Mouse (Mus musculus) olfactory bulb, adult 2 months (tissue): ENCODE measurements around the gene Gm5269. TPM values are rescaled to one million over a fixed set of nuclear protein-coding genes. Genes with fewer than 3 reads are reported as not detected.

Source experiments
- H3K27ac ChIP-seq: fragments of 200-500 bp; 2 replicates; pipeline ENCODE4 v1.5.1; 2012; ENCODE audit warnings: low read depth, low read length; ENCODE audit not compliant: insufficient read depth
- H3K4me1 ChIP-seq: fragments of 200-500 bp; 2 replicates; pipeline ENCODE4 v1.6.1; 2012; ENCODE audit warnings: low read length; ENCODE audit not compliant: control insufficient read depth, insufficient read depth
- H3K4me3 ChIP-seq: fragments of 200-500 bp; 2 replicates; pipeline ENCODE4 v1.5.1; 2012; ENCODE audit warnings: mild to moderate bottlenecking, low read depth, low read length, moderate library complexity; ENCODE audit not compliant: insufficient read depth
- CTCF ChIP-seq: fragments of 200-500 bp; IDR thresholded peaks from 2 replicates; pipeline ENCODE4 v1.5.1; 2012; ENCODE audit warnings: low read depth, mild to moderate bottlenecking, low read length, moderate library complexity; ENCODE audit not compliant: insufficient read depth
- POLR2A ChIP-seq: fragments of 200-500 bp; IDR thresholded peaks from 2 replicates; pipeline ENCODE4 v1.6.1; 2012; ENCODE audit warnings: mild to moderate bottlenecking, low read depth, low read length, moderate library complexity; ENCODE audit not compliant: insufficient read depth
- WGBS: fragments of 180-500 bp; shearing (Covaris S2); methylation state at CpG from one replicate; pipeline ENCODE4 v1.1.7; 2018; 5-methylcytosine and 5-hydroxymethylcytosine counted together
- polyA plus RNA-seq: library from polyadenylated mRNA; stranded (reverse); fragments of >200 nt; gene quantifications from 2 replicates; pipeline ENCODE4 v1.2.4, GENCODE M21; 2012; ENCODE audit warnings: low replicate concordance; ENCODE audit not compliant: missing spikeins, insufficient read depth, insufficient read length

Gene Gm5269
- polyA plus RNA-seq, 1 experiment: not detected

DNA sequence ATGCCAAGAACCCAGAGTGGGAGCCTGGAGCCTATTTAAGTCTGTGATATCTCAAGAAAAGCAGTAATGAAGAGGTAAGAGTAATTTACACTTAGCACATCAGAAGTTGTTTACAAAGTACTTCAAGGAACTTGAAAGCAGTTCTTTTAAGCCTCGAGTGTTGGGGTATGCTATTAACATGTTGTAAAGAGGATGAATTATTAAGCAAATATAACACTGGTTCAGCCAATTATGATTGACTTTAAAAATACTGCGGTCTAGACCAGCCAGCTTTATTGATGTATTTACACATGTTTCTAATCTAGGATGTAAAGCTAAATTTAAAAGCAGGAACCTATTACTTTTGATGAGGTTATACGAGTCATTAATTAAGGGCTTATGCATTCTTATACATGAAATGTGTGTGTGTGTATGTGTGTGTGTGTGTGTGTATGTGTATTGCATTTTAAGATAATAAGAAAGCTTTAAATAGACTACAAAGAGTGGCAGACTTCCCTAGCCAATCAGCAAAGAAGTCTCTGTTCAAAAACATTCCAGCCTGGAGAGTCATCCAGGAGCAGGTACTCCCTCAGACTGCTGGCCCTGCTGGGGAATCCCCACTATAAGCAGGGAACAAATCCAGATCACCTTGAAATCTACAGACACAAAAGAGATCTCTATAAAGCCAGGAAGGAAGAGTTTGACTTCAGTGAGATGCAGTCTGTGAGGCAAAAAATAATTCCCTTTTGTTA, 23.6 kb downstream of the Gm5269 start:
- H3K4me3 ChIP-seq: no peak overlapping the region
- H3K4me1 ChIP-seq: no peaks in the 10 kb centered on the region
- TF ChIP-seq POLR2A (no peak), CTCF (no peak)
- 62% methylated on average over 3 of the region's 3 CpGs for WGBS
- H3K27ac ChIP-seq: no peak overlapping the region

DNA sequence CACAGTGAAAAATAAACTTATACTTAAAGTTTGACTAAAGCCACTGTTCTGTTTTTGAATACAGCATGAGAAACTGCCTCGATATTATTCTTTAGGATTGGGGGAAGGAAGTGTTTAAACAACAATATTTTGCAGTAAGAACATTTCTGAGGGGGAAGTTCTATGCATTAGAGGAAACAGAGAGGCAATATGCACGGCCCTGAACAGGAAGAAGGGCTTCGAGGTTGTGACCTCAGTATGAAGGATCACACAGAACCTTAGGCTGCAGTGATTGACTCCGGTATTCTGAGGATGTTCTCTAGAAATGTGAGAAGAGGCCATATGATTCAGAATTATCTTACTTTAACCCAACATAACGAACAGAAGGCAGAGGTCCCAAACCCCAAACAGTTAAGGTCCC, 24.3 kb downstream of the Gm5269 start:
- Histone ChIP-seq H3K27ac (no peak overlapping the region), H3K4me1 (no peaks in the 10 kb centered on the region), H3K4me3 (no peak overlapping the region)
- TF ChIP-seq POLR2A (no peak), CTCF (no peak)
- WGBS: 84% methylated on average over 5 of the region's 5 CpGs

DNA sequence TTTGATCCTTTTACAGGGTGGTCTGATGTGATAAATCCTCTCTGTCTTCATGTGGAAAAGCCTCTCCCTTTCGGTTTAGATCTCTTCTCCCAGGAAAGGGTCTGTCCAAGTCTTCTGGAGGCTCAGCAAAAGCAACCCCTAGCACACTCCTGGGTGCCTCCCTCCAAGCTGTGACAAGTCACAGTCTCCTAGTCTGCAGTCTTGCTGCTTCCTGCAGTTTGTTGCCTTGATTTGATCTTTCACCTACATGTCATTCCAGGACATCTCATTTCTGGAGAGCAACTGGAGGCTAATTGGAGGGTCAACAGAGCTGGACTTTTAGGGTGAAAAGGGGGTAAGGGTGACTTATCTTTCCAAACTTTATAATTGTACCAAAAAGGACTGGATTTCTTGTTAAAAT, 24.8 kb downstream of the Gm5269 start:
- H3K4me3 ChIP-seq: no peak overlapping the region
- H3K27ac ChIP-seq: no peak overlapping the region
- 82% methylated on average over 1 of the region's 1 CpGs for WGBS
- TF ChIP-seq CTCF (no peak), POLR2A (no peak)
- H3K4me1 ChIP-seq: no peaks in the 10 kb centered on the region

DNA sequence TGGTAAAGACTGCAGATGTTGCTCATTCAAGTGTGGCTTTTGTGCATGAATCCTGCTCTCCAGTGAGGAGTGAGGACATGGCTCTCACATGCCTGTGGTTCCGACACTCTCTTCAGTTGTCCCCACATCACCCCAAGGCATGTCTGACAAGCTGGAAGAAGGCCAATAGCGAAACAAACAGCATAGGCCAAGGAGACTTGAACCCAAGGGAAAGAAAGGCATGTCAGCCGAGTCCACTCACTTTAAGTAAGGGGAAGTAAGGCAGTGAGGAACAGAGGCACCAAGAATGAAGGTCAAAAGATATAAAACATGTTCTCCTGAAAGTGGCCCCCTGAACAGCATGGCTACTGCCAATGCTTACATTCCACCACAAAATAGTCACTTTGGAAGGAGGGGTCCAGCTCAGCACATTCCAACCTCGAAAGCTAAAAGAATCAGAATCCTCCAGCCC, 25.5 kb downstream of the Gm5269 start:
- 72% methylated on average over 4 of the region's 4 CpGs for WGBS
- TF ChIP-seq CTCF (no peak), POLR2A (no peak)
- no peak overlapping the region for H3K4me3 ChIP-seq
- H3K27ac ChIP-seq: no peak overlapping the region
- H3K4me1 ChIP-seq: no peaks in the 10 kb centered on the region

DNA sequence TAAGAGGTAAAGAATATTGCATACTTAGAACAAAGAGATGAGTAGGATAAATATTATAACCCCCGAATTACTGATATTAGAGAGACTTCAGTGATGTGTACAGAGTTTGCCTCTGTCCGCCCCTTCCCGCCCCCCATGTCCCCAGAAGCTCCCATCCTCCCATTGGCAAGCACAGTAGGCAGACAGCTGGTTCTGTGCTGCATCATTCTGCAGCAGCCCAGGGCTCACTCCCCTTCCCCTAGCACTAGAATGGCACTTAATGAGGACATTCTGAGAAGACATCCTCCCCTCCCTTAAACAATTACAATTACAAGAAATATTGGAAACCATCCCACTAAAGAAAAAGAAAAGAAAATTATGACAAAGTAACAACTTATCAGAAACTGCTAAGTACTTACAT, 26.4 kb downstream of the Gm5269 start:
- Histone ChIP-seq H3K4me3 (no peak overlapping the region), H3K27ac (no peak overlapping the region), H3K4me1 (no peaks in the 10 kb centered on the region)
- TF ChIP-seq POLR2A: no peak
- WGBS: 63% methylated on average over 3 of the region's 3 CpGs

DNA sequence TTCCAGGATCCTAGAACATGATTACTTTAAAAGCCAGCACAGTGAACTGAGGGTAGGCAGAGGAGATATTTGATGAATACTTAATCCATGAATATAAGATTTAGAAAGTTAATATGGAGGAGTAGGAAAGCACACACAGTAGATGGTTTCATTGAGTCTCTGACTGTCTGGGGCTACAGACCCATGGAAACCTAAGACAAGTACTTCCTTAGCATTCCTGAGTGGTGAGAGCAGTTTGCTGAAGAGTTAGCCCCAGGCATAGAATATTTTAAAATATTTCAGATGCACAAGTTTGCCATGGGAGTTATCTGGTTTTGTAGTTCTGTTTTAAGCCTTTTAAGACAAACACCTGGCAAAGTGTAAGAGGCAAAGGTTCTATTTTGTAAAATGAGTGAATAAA, 28.9 kb downstream of the Gm5269 start:
- TF ChIP-seq CTCF: no peak
- no peak for TF ChIP-seq POLR2A
- Histone ChIP-seq H3K4me1 (no peaks in the 10 kb centered on the region), H3K4me3 (no peak overlapping the region), H3K27ac (no peak overlapping the region)

DNA sequence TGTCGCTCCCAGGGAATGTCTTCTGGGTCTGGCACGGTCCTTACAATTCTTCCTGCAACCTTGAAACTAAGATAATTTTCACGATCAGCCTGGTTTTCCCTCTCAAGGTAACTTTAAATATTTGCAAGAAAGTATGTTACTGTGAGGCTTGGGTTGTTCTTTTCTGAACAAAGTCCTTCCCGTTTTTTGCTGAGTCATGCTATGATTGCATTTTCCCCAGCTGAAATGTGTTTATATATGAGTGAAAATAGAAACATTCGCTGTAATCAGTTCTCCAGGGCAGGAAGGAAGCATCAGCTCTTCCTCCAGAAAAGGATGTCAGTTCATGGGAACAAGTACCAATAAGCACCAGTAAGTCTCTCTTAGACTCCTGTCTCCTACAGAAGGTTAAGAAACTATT, 29.7 kb downstream of the Gm5269 start:
- H3K27ac ChIP-seq: no peak overlapping the region
- H3K4me3 ChIP-seq: no peak overlapping the region
- TF ChIP-seq CTCF: no peak
- no peak for TF ChIP-seq POLR2A
- no peaks in the 10 kb centered on the region for H3K4me1 ChIP-seq
- 60% methylated on average over 5 of the region's 5 CpGs for WGBS

DNA sequence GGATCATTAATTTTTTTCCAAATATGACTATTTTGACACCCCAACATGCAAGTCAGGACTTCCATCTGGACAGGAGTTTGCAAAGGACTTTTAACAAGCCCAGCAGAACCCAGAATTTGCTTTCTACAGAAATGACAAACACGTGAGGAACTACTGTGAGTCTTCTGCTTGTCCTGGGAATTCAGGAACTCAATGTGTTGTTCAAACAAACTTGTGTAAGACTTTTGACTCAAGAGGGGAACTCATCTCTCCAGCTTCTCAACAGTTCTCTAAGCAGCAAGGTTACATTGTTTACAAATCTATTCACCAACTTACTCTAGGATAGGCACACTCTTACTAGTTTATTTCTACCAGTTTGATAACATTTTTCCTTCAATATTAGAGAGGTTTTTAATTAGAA, 32.0 kb downstream of the Gm5269 start:
- TF ChIP-seq CTCF (no peak), POLR2A (no peak)
- 74% methylated on average over 1 of the region's 1 CpGs for WGBS
- H3K4me1 ChIP-seq: no peaks in the 10 kb centered on the region
- H3K27ac ChIP-seq: no peak overlapping the region
- H3K4me3 ChIP-seq: no peak overlapping the region

DNA sequence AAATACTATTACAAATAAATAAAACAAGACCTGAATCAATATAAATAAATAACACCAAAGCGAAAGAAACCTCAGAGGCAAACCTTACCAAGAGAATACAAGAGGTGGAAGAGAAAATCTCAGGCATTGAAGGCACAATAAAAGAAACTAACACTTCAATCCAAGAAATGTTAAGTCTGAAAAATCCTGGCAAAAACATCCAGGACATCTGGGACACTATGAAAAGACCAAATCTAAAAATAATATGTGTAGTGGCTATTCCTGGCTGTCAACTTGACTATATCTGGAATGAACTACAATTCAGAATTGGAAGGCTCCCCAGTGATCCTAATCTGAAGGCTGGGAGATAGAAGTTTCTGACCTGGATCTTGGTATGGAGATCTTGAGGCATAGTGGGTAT, 44.6 kb downstream of the Gm5269 start:
- WGBS: 86% methylated on average over 1 of the region's 1 CpGs
- no peak overlapping the region for H3K27ac ChIP-seq
- no peak overlapping the region for H3K4me3 ChIP-seq
- TF ChIP-seq POLR2A (no peak), CTCF (no peak)
- H3K4me1 ChIP-seq: no peaks in the 10 kb centered on the region

Other genes starting within 250 kb of the Gm5269 start
- not detected in 2 replicates for gene Wdr75, start 95.1 kb downstream of the Gm5269 start, polyA plus RNA-seq
- gene Slc40a1, start 36.2 kb upstream of the Gm5269 start, polyA plus RNA-seq: not detected in 2 replicates
- not detected in 2 replicates for gene Dnah7b, start 176.0 kb upstream of the Gm5269 start, polyA plus RNA-seq